Mouse (Mus musculus): ENCODE results near the gene A230072I06Rik. TPM values are rescaled to one million over a fixed set of nuclear protein-coding genes. Genes with fewer than 3 reads are reported as not detected.

The A230072I06Rik gene
- total RNA-seq (2023) = not detected

DNA sequence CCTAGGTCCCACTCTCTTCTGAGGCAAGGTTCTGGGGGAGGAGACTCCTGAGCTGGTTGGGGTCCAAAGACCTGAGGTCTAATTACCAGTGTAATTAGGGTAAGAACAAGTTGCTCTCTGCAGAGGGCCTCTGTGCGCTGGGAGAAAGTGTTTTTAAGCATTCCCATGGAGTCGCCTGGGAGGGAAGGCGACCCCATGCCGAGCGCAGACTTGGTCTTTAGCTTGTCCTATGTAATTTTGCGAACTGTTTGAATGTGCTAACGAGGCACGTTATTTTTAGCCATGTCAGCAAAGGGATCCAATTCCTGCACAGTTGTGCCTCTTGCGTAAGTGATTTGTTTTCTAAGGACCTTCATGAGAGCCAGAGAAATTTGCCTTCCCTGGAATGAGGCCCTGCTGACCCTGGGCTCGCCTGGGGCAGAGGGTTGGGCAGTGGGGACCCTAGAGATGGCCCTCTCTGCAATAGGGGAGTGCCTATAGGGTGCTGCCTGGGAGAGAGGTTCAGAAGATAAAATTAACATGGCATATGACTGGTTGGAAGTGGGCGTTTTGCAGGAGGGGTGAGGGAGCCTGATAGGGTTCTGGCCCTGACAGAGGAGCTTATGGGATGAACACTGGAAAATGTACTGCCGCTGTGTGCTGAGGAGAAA, at the start of gene A230072I06Rik:
Gene A230072I06Rik, plus strand, starts transcription at position 157 of the 650 bp plus-strand sequence.

Other genes starting within 250 kb of the A230072I06Rik start
- not detected for gene Sox1, start 116.5 kb downstream of the A230072I06Rik start, total RNA-seq (2023)